Mouse (Mus musculus): ENCODE data around the gene Syt5.

Gene Syt5

GRCm38 (mm10) chr7:4521231-4522003, 25.9 kb downstream of the Syt5 start:
- DNase-seq = peak; percentile 78

GRCm38 (mm10) chr7:4518487-4518886, 28.9 kb downstream of the Syt5 start:
- DNase-seq = no peak

- DNase-seq = no peak
Observed at GRCm38 (mm10) chr7:4516332-4517050, 30.9 kb downstream of the Syt5 start, which contains the start of gene Tnnt1. Tnnt1 (minus strand) TSS chr7:4516382.

- no peak for DNase-seq
Observed at GRCm38 (mm10) chr7:4515853-4516252, 31.5 kb downstream of the Syt5 start.

DNA sequence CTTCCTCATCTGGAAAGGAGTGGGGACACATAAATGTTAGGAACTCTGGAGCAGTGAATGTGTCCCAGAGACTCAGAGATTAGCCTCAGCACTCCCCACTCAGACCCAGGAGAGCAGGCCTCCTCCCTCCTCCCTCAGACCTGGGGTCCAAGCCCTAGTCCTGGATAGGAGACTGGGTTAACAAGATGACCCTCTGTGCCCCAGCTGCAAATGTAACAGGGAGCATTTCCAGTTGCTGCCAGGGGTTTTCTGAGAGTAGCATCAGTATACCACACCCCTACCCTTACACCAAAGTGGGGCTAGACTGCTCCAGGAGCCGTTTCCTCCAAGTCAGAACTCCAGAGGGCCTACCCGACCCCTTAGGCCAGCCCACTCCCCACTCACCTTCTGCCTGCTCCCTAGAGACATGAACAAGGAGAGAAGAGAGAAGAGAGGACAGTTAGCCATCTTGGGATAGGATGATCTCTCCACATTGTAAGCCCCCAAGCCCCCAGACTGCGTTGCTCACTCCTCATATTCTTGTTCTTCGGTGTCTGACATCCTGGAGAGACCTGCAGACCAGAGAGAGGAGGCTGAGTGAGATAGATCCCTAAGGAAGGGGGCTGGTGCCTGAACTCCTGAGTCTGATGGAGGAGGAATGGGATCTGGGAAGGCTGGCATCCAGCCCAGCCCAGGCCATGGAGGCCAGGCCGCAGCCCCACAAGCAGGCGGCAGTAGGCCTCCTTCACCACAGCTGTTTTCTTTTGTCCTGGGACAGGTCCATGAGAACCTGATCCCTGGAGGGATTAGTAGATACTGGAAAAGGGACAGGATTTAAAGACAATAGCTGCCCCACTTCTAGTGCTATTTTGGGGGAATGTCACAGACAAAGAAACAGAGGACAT, 33.3 kb downstream of the Syt5 start:
- DNase-seq = no peak

- peak; percentile 75 for DNase-seq
Observed at GRCm38 (mm10) chr7:4513236-4513635, 34.1 kb downstream of the Syt5 start.

DNA sequence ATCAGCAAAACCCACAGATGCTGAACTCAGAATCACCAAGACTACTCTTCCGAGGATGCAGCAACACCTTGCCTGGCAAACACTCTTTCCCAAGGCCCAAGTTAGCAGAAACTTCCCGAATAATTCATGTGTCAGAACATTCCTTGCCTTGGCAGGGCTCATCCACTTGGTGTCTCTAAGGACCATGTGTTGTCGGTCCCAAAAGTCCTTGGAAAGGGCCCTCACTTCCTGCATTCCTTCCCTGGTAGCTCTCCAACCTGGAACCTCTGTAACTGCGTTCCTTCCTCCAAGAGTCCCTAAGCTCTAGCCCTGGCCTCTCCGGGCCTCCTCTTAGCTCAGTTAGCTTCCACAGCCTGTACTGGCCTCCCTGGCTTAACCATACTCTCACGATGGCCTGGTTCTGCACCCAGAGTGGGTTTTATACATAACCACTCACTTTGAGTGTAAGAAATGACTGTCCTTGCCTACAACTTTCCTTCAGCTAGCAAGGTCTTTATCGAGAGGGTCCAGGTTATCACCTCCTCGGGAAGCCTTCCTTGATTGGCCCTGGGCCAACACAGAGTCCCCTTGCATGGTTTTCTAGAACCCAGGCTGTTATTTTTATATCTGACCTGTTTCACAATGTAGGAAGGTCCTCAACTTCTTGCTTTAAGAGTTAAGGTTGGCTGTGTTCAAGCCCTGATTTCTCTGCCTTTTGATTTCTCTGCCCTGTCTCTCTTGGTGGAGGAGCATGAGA, 35.7 kb downstream of the Syt5 start:
- DNase-seq = no peak

GRCm38 (mm10) chr7:4509863-4510608, 37.3 kb downstream of the Syt5 start:
- DNase-seq = peak; percentile 83

GRCm38 (mm10) chr7:4508739-4509116, 38.6 kb downstream of the Syt5 start:
- DNase-seq = no peak

DNA sequence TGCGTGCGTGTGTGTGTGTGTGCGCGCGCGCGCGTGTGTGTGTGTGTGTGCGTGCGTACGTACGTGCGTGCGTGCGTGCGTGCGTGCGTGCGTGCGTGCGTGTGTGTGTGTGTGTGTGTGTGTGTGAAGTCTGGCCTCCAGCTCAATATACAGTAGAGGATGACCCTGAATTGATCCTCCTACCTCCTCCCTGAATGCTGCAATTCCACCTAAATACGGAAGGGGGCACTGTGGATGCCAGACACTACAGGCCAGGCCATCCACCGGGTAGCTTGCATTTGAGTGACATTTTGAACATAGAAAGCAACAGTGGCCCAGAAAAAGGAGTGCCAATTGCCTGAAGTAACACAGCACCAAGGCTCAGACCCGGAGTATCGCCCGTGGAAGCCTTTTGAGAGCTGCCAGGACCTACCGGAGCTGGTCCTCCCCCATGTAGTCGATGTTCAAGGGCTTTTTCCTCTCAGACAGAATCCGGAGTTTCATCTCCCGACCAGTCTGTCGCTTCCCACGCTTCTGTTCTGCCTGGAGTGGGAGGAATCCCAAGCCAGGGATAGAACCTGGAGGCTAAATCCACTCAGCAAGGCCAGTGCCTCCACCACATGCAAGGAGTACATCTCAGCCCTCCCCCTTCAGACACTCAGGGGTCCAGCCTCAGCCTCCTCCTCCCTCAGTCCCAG, 39.1 kb downstream of the Syt5 start:
- no peak for DNase-seq

- no peak for DNase-seq
Observed at GRCm38 (mm10) chr7:4507220-4507619, 40.1 kb downstream of the Syt5 start.

DNA sequence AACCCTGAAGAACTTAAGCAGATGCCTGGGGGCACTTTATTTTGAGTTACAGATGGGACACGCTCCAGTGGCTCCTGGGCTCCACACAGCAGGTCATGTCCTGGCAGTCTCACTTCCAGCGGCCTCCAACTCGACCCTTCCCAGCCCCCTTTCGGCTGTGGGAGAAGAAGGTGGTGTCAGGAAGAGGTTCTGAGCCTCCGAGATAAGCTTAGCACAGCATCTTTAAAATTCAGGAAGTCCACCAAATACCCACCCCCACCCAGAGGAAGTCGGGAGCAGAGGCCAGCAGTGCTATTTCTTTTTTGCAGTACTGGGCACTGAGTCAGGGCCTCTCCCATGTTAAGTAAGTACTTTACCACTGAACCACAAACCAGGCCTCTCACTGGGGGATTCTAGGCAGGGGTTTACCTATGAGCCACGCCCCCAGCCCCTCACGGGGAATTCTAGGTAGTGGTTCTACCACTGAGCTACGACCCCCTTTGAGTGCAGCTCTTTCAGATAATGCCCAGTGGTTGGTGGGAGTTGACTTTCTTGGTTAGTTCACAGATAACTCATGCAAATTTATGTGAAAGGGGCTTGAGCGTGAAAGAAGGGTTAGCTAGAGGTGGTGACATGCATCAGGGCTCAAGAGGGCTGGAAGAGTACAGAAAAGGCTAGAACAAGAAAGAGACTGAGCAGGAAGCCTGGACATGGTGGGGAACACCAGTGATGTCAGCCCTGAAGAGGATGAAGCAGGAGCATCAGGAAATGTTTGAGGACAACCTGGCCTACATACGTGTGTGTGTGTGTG, 42.5 kb downstream of the Syt5 start:
- DNase-seq = no peak

- no peak for DNase-seq
Observed at GRCm38 (mm10) chr7:4503858-4504257, 43.5 kb downstream of the Syt5 start.

DNA sequence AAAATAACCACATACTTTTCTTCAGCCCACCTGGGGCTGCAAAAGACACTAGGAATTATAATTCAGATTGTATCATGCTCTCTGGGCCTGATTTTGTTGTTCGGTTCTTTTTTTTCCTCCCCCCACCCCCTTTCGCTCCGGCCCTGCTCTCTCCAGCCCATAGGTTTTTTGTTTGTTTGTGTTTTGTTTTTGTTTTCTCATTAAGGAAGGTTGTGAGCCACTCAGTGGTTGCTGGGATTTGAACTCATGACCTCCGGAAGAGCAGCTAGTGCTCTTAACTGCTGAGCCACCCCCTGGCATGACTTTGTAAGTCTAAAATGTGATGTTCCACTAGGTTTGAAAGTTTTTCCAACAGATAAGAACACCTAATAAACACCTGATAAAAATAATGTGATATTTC, 44.2 kb downstream of the Syt5 start:
- no peak for DNase-seq

- DNase-seq = no peak
Observed at GRCm38 (mm10) chr7:4502421-4503090, 44.8 kb downstream of the Syt5 start.

DNA sequence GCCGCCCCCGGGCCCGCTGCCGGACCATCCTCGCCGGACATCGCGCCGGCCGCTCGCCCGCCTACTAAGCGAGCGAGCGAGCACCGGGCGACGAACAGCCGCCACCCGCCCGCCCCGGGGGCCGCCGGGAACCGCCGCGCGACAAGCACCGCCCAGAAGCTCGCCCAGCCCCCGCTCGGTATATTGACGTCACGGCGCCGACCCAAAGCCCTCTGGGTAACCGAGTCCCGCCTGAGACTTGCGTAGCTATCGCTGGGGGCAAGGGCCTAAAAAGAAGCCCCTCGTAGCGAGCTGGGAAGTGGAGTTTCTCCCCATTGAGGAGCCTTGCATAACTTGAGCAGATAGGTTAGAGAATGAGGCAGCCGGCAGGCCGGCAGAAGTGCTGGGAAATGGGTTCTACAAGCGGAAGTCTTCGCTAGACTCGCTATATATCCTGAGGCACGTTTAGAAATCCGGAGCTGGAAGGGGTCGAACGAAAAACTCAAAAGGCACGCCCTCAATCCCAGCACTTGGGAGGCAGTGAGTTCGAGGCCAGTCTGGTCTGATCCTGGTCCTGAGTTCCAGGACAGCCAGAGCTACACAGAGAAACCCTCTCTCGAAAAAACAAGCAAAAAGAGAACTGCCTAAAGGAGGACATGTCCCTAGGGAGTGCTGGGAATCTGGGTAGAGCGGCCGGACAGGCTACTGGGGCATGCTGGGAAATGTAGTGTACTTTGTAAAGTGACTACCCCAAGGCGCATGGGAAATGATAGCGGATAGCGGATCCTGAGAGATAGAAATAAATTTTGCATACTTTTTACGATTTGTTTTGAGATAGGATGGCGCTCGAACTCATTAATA, 45.6 kb downstream of the Syt5 start, which contains the start of gene Ppp1r12c:
TSS of gene Ppp1r12c (minus strand) at position 123 of the 840 bp plus-strand sequence.
- DNase-seq = peak; percentile 96

DNA sequence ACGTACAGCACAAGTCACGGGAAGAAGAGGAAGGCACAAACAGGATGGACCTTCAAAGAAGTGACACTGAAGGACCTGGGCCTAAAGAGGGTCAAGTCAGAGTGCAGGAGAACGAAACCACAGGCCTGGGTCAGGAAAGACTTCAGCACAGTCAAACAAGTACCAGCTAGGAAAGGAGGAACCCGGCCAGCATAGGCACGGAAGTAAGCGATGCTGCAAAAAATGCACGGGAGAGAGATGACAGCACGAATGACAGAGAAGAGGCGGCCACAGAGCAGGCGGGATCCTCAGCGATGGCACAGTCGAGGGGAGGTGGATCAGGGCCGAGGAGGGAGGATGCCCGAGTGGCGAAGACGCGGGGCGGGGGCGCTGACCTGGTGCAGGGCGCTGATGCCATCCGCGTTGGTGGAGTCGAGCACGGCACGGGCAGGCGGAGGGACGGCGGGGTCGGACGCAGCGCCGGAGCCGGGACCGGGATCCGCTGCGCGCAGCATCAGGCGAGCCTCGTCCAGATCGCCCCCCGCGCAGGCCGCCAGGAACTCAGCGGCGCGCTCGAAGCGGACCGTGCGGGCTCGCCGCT, 46.4 kb downstream of the Syt5 start:
- DNase-seq = peak; percentile 72

- no peak for DNase-seq
Observed at GRCm38 (mm10) chr7:4499034-4499433, 48.3 kb downstream of the Syt5 start.
